ENCODE assay signal across 21 mouse cellular contexts in the genomic region with DNA sequence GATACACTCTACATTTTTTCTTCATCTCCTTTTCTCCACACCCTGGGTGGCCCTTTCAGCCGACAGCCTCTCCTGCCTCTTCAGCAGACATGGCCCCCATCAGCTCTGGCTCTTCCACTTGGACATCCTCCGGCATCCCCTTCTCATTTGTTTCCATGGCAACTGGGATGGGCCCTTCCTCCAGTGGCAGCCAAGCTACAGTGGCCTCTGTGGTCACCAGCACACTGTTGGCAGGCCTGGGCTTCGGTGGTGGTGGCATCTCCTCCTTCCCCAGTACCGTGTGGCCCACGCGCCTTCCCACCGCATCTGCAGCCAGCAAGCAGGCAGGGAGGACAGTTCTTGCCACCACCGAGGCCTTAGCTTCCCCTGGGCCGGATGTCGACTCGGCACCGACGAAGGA.
DNase-seq lines count a peak whose midpoint lies in the region; ATAC-seq lines count a peak whose summit lies in the region.
"Had no signal": no experiment of that assay in that cellular context is flagged by ENCODE, and none has a peak within 500 bp of the region (broad histone marks: within the 10 kb centered on the region; RNA-seq: fewer than 3 reads in every experiment).

No protein-coding gene starts in this region.

- no peak for DNase-seq in embryonic facial prominence, embryonic 10.5 days (ENCODE audit: low spot score)
- peak; percentile 24 for DNase-seq in retina, postnatal 1 day
- DNase-seq in retina, embryonic 14.5 days (ENCODE audit: low spot score) = no peak
- no peak for DNase-seq in kidney, postnatal 36 days
- DNase-seq in lung, adult 18-20 months = no peak
- DNase-seq: adrenal gland, postnatal 14 days; cerebellum, adult 18-20 months; heart, postnatal 10 days; kidney, adult 18-20 months; kidney, postnatal 14 days; right cerebral cortex, adult 18-20 months; thymus, postnatal 25 days had no signal

- no peak overlapping the region for H3K9ac ChIP-seq in embryonic facial prominence, embryonic 12.5 days
- no peak overlapping the region for H3K9ac ChIP-seq in hindbrain, embryonic 12.5 days
- no peak overlapping the region for H3K9ac ChIP-seq in midbrain, embryonic 16.5 days (ENCODE audit: low read depth, low read length)
- H3K9ac ChIP-seq: liver, embryonic 14.5 days; midbrain, embryonic 12.5 days had no signal

- H3K36me3 ChIP-seq in embryonic facial prominence, embryonic 12.5 days = peaks cover 4% of the 10 kb centered on the region; the same call in 1 of the 2 replicates
- peaks cover 11% of the 10 kb centered on the region for H3K36me3 ChIP-seq in embryonic facial prominence, embryonic 10.5 days (replicated peaks)
- H3K36me3 ChIP-seq in hindbrain, embryonic 12.5 days = no peaks in the 10 kb centered on the region
- no peaks in the 10 kb centered on the region for H3K36me3 ChIP-seq in midbrain, embryonic 16.5 days (ENCODE audit: control insufficient read depth, insufficient read depth, low read length)
- H3K36me3 ChIP-seq: midbrain, embryonic 12.5 days had no signal

- H3K9me3 ChIP-seq in embryonic facial prominence, embryonic 12.5 days = no peaks in the 10 kb centered on the region
- H3K9me3 ChIP-seq in embryonic facial prominence, embryonic 10.5 days = no peaks in the 10 kb centered on the region
- no peaks in the 10 kb centered on the region for H3K9me3 ChIP-seq in hindbrain, embryonic 12.5 days (replicated peaks)
- H3K9me3 ChIP-seq in midbrain, embryonic 16.5 days (replicated peaks; ENCODE audit: control insufficient read depth, low read length, poor library complexity, severe bottlenecking) = no peaks in the 10 kb centered on the region
- H3K9me3 ChIP-seq: midbrain, embryonic 12.5 days had no signal

- H3K4me2 ChIP-seq in embryonic facial prominence, embryonic 12.5 days (replicated peaks) = no peak overlapping the region
- H3K4me2 ChIP-seq in hindbrain, embryonic 12.5 days (replicated peaks) = no peak overlapping the region
- H3K4me2 ChIP-seq in midbrain, embryonic 16.5 days (ENCODE audit: low read length) = no peak overlapping the region
- H3K4me2 ChIP-seq: heart, embryonic 11.5 days; midbrain, embryonic 12.5 days had no signal

- no peak overlapping the region for H3K4me3 ChIP-seq in embryonic facial prominence, embryonic 12.5 days
- no peak overlapping the region for H3K4me3 ChIP-seq in embryonic facial prominence, embryonic 10.5 days
- no peak overlapping the region for H3K4me3 ChIP-seq in hindbrain, embryonic 12.5 days
- no peak overlapping the region for H3K4me3 ChIP-seq in midbrain, embryonic 16.5 days (ENCODE audit: low read depth, low read length)
- H3K4me3 ChIP-seq: midbrain, embryonic 12.5 days had no signal

- no peak overlapping the region for H3K27ac ChIP-seq in embryonic facial prominence, embryonic 12.5 days
- no peak overlapping the region for H3K27ac ChIP-seq in embryonic facial prominence, embryonic 10.5 days (replicated peaks)
- no peak overlapping the region for H3K27ac ChIP-seq in hindbrain, embryonic 12.5 days
- H3K27ac ChIP-seq in midbrain, embryonic 16.5 days (ENCODE audit: low read length) = no peak overlapping the region
- H3K27ac ChIP-seq: liver, embryonic 14.5 days; macrophage; midbrain, embryonic 12.5 days; stomach, postnatal 0 days had no signal

- 0 out of 2 replicates have a peak, but pooled peaks have one; percentile 41 for ATAC-seq in embryonic facial prominence, embryonic 12.5 days (ENCODE audit: insufficient number of reproducible peaks, insufficient read depth, low FRiP score, low TSS enrichment)
- ATAC-seq in hindbrain, embryonic 12.5 days (ENCODE audit: low FRiP score) = peak; percentile 46; the same call in 1 of the 2 replicates
- ATAC-seq in midbrain, embryonic 16.5 days = peak; percentile 66; the same call in 1 of the 2 replicates

- no peaks in the 10 kb centered on the region for H3K27me3 ChIP-seq in embryonic facial prominence, embryonic 12.5 days
- H3K27me3 ChIP-seq in embryonic facial prominence, embryonic 10.5 days (replicated peaks; ENCODE audit: low read depth, poor library complexity, severe bottlenecking) = no peaks in the 10 kb centered on the region
- H3K27me3 ChIP-seq in hindbrain, embryonic 12.5 days = no peaks in the 10 kb centered on the region
- H3K27me3 ChIP-seq in midbrain, embryonic 16.5 days (ENCODE audit: control insufficient read depth, insufficient read depth, low read depth, low read length) = no peaks in the 10 kb centered on the region
- H3K27me3 ChIP-seq: CH12.LX had no signal

- 84% methylated on average over 13 of the region's 13 CpGs for WGBS in embryonic facial prominence, embryonic 12.5 days
- WGBS in embryonic facial prominence, embryonic 10.5 days = 89% methylated on average over 13 of the region's 13 CpGs
- whole genome bisulfite sequencing in hindbrain, embryonic 12.5 days = 79% methylated on average over 13 of the region's 13 CpGs
- WGBS in midbrain, embryonic 16.5 days = 70% methylated on average over 13 of the region's 13 CpGs

- H3K4me1 ChIP-seq in embryonic facial prominence, embryonic 12.5 days = no peaks in the 10 kb centered on the region
- H3K4me1 ChIP-seq in embryonic facial prominence, embryonic 10.5 days = 0 out of 2 replicates have a peak, but pooled peaks cover 3% of the 10 kb centered on the region
- H3K4me1 ChIP-seq in hindbrain, embryonic 12.5 days = peaks cover 6% of the 10 kb centered on the region; the same call in 1 of the 2 replicates
- no peaks in the 10 kb centered on the region for H3K4me1 ChIP-seq in midbrain, embryonic 16.5 days (ENCODE audit: control insufficient read depth, insufficient read depth, low read length)
